Mouse (Mus musculus) hindbrain, embryonic 14.5 days (tissue): ENCODE data around the gene Fhl2. TPM values are rescaled to one million over a fixed set of nuclear protein-coding genes. Genes with fewer than 3 reads are reported as not detected.
"Not testable (repeated sequence)": the region's sequence is repeated elsewhere in the genome, so short reads cannot be mapped to it uniquely, and the experiment has no call there.

Source experiments
- ATAC-seq: fragments of 200-750 bp; cut with Nextera tagmentation; 2 replicates; pipeline ENCODE4 v1.8.0; 2017; ENCODE audit warnings: moderate number of reproducible peaks, mild to moderate bottlenecking, moderate TSS enrichment, moderate library complexity; ENCODE audit not compliant: low FRiP score
- DNase-seq: peaks from one replicate; pipeline ENCODE4 v3.0.0-alpha.2; 2015; ENCODE audit warnings: low spot score
- H3K27ac ChIP-seq: fragments of 300-500 bp; sonication (generic); 2 replicates; pipeline ENCODE4 v1.5.1; 2014; ENCODE audit warnings: mild to moderate bottlenecking, moderate library complexity
- H3K27me3 ChIP-seq: fragments of 300-500 bp; sonication (generic); 2 replicates; pipeline ENCODE4 v1.6.1; 2014; ENCODE audit warnings: mild to moderate bottlenecking, low read length, mixed read lengths; ENCODE audit not compliant: control insufficient read depth, insufficient read depth
- H3K36me3 ChIP-seq: fragments of 300-500 bp; sonication (generic); replicated peaks from 2 replicates; pipeline ENCODE4 v1.6.1; 2014; ENCODE audit not compliant: control insufficient read depth, insufficient read depth
- H3K4me1 ChIP-seq: fragments of 300-500 bp; sonication (generic); replicated peaks from 2 replicates; pipeline ENCODE4 v1.6.1; 2014; ENCODE audit warnings: antibody characterized with exemption, low read length, mixed read lengths; ENCODE audit not compliant: control insufficient read depth, insufficient read depth
- H3K4me2 ChIP-seq: fragments of 300-500 bp; sonication (generic); replicated peaks from 2 replicates; pipeline ENCODE4 v1.6.1; 2014; ENCODE audit warnings: mild to moderate bottlenecking, moderate library complexity
- H3K4me3 ChIP-seq: fragments of 300-500 bp; sonication (generic); replicated peaks from 2 replicates; pipeline ENCODE4 v1.5.1; 2014; ENCODE audit warnings: mild to moderate bottlenecking, low read length
- H3K9ac ChIP-seq: fragments of 300-500 bp; sonication (generic); 2 replicates; pipeline ENCODE4 v1.6.1; 2014
- H3K9me3 ChIP-seq: fragments of 300-500 bp; sonication (generic); 2 replicates; pipeline ENCODE4 v1.6.1; 2016; ENCODE audit warnings: low read length; ENCODE audit not compliant: control insufficient read depth
- WGBS: fragments of 180-500 bp; shearing (Covaris S2); extraction: QIAGEN DNeasy Blood & Tissue Kit; methylation state at CpG from one replicate; pipeline ENCODE4 v1.1.7; 2014; 5-methylcytosine and 5-hydroxymethylcytosine counted together
- polyA plus RNA-seq: library from polyadenylated mRNA; unstranded; fragments of >200 nt; fragmentation: Nextera tagmentation; extraction: Ambion mirVana; gene quantifications from 2 replicates; pipeline ENCODE4 v1.2.1, GENCODE M21; 2014

The Fhl2 gene
- polyA plus RNA-seq, 1 experiment from 2014 or later: 31.4 TPM

DNA sequence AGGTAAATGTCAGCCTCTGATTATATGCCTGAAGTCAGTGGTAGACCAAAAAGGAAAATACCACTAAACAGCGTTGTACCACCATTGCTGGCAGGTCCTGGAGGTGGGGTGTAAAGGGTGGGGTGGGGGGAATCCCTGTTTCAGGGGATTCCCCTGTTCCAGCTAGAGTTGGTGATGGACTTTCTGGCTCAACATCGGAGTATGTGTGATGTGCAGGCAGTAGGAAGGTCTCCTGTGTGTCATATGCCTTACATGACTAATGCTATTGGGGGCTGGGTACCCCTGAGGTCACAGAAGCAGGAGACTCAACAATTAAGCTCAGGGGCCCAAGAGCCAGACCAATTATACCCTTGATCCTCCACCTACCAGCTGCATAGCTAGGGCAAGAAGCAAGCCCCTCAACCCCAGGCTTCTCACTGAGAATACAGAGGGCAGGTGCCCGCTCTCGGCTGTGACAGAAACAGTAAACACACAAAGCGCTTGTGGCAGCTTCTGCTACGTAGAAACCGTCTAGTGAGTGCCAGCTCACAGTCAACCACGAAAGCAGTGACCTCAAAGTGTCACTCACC is 52.4 kb downstream of the Fhl2 start:
- Histone ChIP-seq H3K27ac (no peak overlapping the region), H3K4me3 (no peak overlapping the region), H3K4me1 (no peaks in the 10 kb centered on the region), H3K27me3 (no peaks in the 10 kb centered on the region), H3K9me3 (no peaks in the 10 kb centered on the region), H3K4me2 (no peak overlapping the region), H3K9ac (no peak overlapping the region), H3K36me3 (no peaks in the 10 kb centered on the region)
- 93% methylated on average over 8 of the region's 8 CpGs for WGBS
- ATAC-seq (no peak), DNase-seq (no peak)

GRCm38 (mm10) chr1:43143791-43144190 is 53.0 kb downstream of the Fhl2 start:
- no peak overlapping the region for H3K4me3 ChIP-seq
- no peaks in the 10 kb centered on the region for H3K9me3 ChIP-seq
- ATAC-seq (no peak), DNase-seq (no peak)
- H3K4me2 ChIP-seq: no peak overlapping the region
- H3K36me3 ChIP-seq: no peaks in the 10 kb centered on the region
- no peak overlapping the region for H3K27ac ChIP-seq
- H3K9ac ChIP-seq: no peak overlapping the region
- 94% methylated on average over 4 of the region's 4 CpGs for WGBS
- H3K27me3 ChIP-seq: no peaks in the 10 kb centered on the region
- H3K4me1 ChIP-seq: no peaks in the 10 kb centered on the region

- no peak overlapping the region for H3K9ac ChIP-seq
- no peaks in the 10 kb centered on the region for H3K27me3 ChIP-seq
- no peaks in the 10 kb centered on the region for H3K36me3 ChIP-seq
- WGBS: 90% methylated on average over 4 of the region's 4 CpGs
- no peaks in the 10 kb centered on the region for H3K4me1 ChIP-seq
- DNase-seq: no peak
- no peak overlapping the region for H3K27ac ChIP-seq
- H3K4me2 ChIP-seq: no peak overlapping the region
- H3K4me3 ChIP-seq: no peak overlapping the region
- no peak for ATAC-seq
- no peaks in the 10 kb centered on the region for H3K9me3 ChIP-seq
Measured at GRCm38 (mm10) chr1:43143284-43143683, 53.5 kb downstream of the Fhl2 start.

DNA sequence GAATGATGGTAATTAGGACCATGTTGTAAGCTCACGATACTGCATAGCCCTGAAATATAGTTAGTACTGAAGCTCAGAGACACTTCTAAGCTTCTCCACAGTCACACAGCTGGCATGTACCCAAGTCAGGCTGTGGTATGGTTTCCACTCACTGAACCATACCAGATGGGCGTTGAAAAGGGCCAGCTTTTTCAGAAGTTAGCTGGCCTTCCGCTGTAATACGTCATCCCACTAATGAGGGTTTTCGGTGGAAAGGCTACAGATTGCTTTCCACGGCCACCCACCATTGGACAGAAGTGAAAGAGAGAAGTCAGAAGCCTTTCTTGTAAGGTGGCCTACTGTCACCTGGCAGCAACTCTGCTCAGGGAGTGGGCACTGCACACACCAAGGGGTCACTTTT is 53.9 kb downstream of the Fhl2 start:
- no peak for DNase-seq
- Histone ChIP-seq H3K4me2 (no peak overlapping the region), H3K27ac (no peak overlapping the region), H3K36me3 (no peaks in the 10 kb centered on the region), H3K27me3 (no peaks in the 10 kb centered on the region), H3K4me1 (no peaks in the 10 kb centered on the region), H3K9me3 (no peaks in the 10 kb centered on the region), H3K4me3 (no peak overlapping the region), H3K9ac (no peak overlapping the region)
- WGBS: 75% methylated on average over 6 of the region's 6 CpGs
- no peak for ATAC-seq

GRCm38 (mm10) chr1:43141555-43141961 is 55.2 kb downstream of the Fhl2 start:
- H3K9ac ChIP-seq: no peak overlapping the region
- H3K4me1 ChIP-seq: no peaks in the 10 kb centered on the region
- DNase-seq (no peak), ATAC-seq (no peak)
- H3K4me2 ChIP-seq: no peak overlapping the region
- H3K27ac ChIP-seq: no peak overlapping the region
- H3K9me3 ChIP-seq: no peaks in the 10 kb centered on the region
- no peaks in the 10 kb centered on the region for H3K27me3 ChIP-seq
- H3K36me3 ChIP-seq: no peaks in the 10 kb centered on the region
- no peak overlapping the region for H3K4me3 ChIP-seq
- WGBS: 71% methylated on average over 11 of the region's 11 CpGs

- no peaks in the 10 kb centered on the region for H3K27me3 ChIP-seq
- DNase-seq (peak; percentile 95), ATAC-seq (peak; percentile 87)
- no peak overlapping the region for H3K9ac ChIP-seq
- H3K27ac ChIP-seq: no peak overlapping the region
- H3K4me2 ChIP-seq: no peak overlapping the region
- 53% methylated on average over 8 of the region's 8 CpGs for WGBS
- no peaks in the 10 kb centered on the region for H3K9me3 ChIP-seq
- H3K4me1 ChIP-seq: no peaks in the 10 kb centered on the region
- H3K4me3 ChIP-seq: no peak overlapping the region
- H3K36me3 ChIP-seq: no peaks in the 10 kb centered on the region
Measured at GRCm38 (mm10) chr1:43139587-43140266, 57.1 kb downstream of the Fhl2 start.

DNA sequence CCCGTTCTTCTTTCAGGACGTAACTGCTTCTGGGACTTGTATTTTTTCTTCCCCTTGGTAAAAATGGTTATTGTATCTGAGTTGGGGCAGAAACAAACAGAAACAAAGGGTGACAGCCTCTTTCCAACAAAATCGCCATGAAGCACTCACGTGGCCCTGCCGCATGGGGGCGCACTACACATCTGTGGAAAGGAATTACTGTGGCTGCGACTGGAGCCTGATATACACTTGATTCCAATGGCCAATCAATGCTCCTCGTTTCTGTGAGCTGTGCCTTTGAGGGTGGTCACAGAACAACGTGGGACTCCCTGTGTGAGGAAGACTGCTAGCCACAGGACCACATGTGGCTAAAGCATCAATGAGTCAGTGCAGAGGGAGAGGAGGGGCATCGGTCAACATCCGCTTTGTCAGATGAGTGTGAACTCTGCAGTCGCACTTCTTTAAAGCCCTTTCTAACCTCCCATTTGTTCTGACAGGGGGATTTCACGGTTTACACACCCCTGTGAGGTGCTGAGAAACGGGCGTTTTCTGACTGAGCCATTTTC is 58.4 kb downstream of the Fhl2 start:
- no peak for DNase-seq
- H3K9ac ChIP-seq: no peak overlapping the region
- no peaks in the 10 kb centered on the region for H3K9me3 ChIP-seq
- H3K27me3 ChIP-seq: no peaks in the 10 kb centered on the region
- H3K4me1 ChIP-seq: no peaks in the 10 kb centered on the region
- ATAC-seq: no peak
- H3K4me2 ChIP-seq: no peak overlapping the region
- no peak overlapping the region for H3K4me3 ChIP-seq
- no peak overlapping the region for H3K27ac ChIP-seq
- 67% methylated on average over 15 of the region's 15 CpGs for WGBS
- H3K36me3 ChIP-seq: no peaks in the 10 kb centered on the region

GRCm38 (mm10) chr1:43137334-43137733 is 59.5 kb downstream of the Fhl2 start:
- Histone ChIP-seq H3K4me1 (no peaks in the 10 kb centered on the region), H3K9ac (no peak overlapping the region), H3K4me2 (no peak overlapping the region), H3K9me3 (no peaks in the 10 kb centered on the region), H3K4me3 (no peak overlapping the region), H3K27ac (no peak overlapping the region), H3K27me3 (no peaks in the 10 kb centered on the region), H3K36me3 (no peaks in the 10 kb centered on the region)
- ATAC-seq (no peak), DNase-seq (no peak)
- WGBS: 88% methylated on average over 5 of the region's 5 CpGs

DNA sequence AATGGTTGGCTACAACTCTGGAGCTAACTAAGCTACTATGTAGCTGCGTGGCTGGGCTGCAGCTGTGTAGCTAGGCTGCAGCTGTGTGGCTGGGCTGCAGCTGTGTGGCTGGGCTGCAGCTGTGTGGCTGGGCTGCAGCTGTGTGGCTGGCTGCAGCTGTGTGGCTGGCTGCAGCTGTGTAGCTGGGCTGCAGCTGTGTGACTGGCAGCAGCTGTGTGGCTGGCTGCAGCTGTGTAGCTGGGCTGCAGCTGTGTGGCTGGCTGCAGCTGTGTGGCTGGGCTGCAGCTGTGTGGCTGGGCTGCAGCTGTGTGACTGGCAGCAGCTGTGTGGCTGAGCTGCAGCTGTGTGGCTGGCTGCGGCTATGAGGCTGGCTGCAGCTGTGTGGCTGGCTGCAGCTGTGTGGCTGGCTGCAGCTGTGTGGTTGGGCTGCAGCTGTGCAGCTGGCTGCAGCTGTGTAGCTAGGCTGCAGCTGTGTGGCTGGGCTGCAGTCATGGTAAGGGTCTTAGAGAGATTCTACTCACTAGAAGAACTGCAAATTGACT is 60.2 kb downstream of the Fhl2 start:
- H3K4me2 ChIP-seq, H3K4me3 ChIP-seq, H3K9ac ChIP-seq, H3K9me3 ChIP-seq, ATAC-seq, H3K4me1 ChIP-seq, H3K27ac ChIP-seq, H3K36me3 ChIP-seq, DNase-seq, H3K27me3 ChIP-seq: not testable (repeated sequence)
- 88% methylated on average over 2 of the region's 2 CpGs for WGBS
